13 mouse cellular contexts compared by ENCODE assay signal in genomic region chr15:80175756-80176155, GRCm38 (mm10). TPM values are rescaled to one million over a fixed set of nuclear protein-coding genes. Genes with fewer than 3 reads are reported as not detected.
DNase-seq lines count a peak whose midpoint lies in the region; ATAC-seq and TF ChIP-seq lines count a peak whose summit lies in the region.
"Had no signal": no experiment of that assay in that cellular context is flagged by ENCODE, and none has a peak within 500 bp of the region (broad histone marks: within the 10 kb centered on the region; RNA-seq: fewer than 3 reads in every experiment).

No protein-coding gene starts in this region.

- ATAC-seq in neural tube, embryonic 12.5 days (ENCODE audit: low FRiP score, low read depth): no peak
- ATAC-seq in midbrain, embryonic 15.5 days (replicated peaks): no peak
- ATAC-seq: intestine, postnatal 0 days; liver, embryonic 12.5 days had no signal

- H3K4me1 ChIP-seq in cerebellum, adult 2 months (ENCODE audit: control insufficient read depth, insufficient read depth, low read length): peaks cover 39% of the 10 kb centered on the region
- H3K4me1 ChIP-seq in neural tube, embryonic 12.5 days: peaks cover 27% of the 10 kb centered on the region
- peaks cover 34% of the 10 kb centered on the region for H3K4me1 ChIP-seq in midbrain, embryonic 15.5 days

- WGBS in cerebellum, adult 2 months: 13% methylated on average over 5 of the region's 6 CpGs
- WGBS in neural tube, embryonic 12.5 days: 75% methylated on average over 5 of the region's 6 CpGs
- 80% methylated on average over 5 of the region's 6 CpGs for WGBS in midbrain, embryonic 15.5 days

- TF ChIP-seq CTCF in cerebellum, adult 2 months (IDR thresholded peaks at IDR 0.05; ENCODE audit: borderline replicate concordance, insufficient read depth, low read depth, low read length): no peak

- peak overlapping the region; percentile 85 for H3K4me2 ChIP-seq in neural tube, embryonic 12.5 days (replicated peaks)
- H3K4me2 ChIP-seq in midbrain, embryonic 15.5 days: peak overlapping the region; percentile 80
- H3K4me2 ChIP-seq: liver, embryonic 12.5 days had no signal

- H3K36me3 ChIP-seq in neural tube, embryonic 12.5 days: no peaks in the 10 kb centered on the region
- H3K36me3 ChIP-seq in midbrain, embryonic 15.5 days (replicated peaks): no peaks in the 10 kb centered on the region
- H3K36me3 ChIP-seq: liver, embryonic 12.5 days had no signal

- H3K4me3 ChIP-seq in cerebellum, adult 2 months (replicated peaks; ENCODE audit: insufficient read depth, low read depth, low read length): peak overlapping the region; percentile 96
- no peak overlapping the region for H3K4me3 ChIP-seq in neural tube, embryonic 12.5 days
- H3K4me3 ChIP-seq in midbrain, embryonic 15.5 days: 0 out of 2 replicates have a peak overlapping the region, but pooled peaks have one; percentile 72
- H3K4me3 ChIP-seq: liver, embryonic 12.5 days had no signal

- peak overlapping the region; percentile 86 for H3K27ac ChIP-seq in cerebellum, adult 2 months (ENCODE audit: insufficient read depth, low read length)
- no peak overlapping the region for H3K27ac ChIP-seq in neural tube, embryonic 12.5 days
- no peak overlapping the region for H3K27ac ChIP-seq in midbrain, embryonic 15.5 days
- H3K27ac ChIP-seq: embryonic facial prominence, embryonic 13.5 days; liver, embryonic 12.5 days had no signal

- TF ChIP-seq POLR2A in cerebellum, adult 2 months (IDR thresholded peaks at IDR 0.05; ENCODE audit: borderline replicate concordance, insufficient read depth, low read length): no peak

- H3K9ac ChIP-seq in neural tube, embryonic 12.5 days: 0 out of 2 replicates have a peak overlapping the region, but pooled peaks have one; percentile 17
- H3K9ac ChIP-seq in midbrain, embryonic 15.5 days: no peak overlapping the region
- H3K9ac ChIP-seq: liver, embryonic 12.5 days had no signal

- no peaks in the 10 kb centered on the region for H3K27me3 ChIP-seq in cerebellum, adult 2 months (ENCODE audit: control insufficient read depth, insufficient read depth, low read length)
- H3K27me3 ChIP-seq in neural tube, embryonic 12.5 days (replicated peaks): no peaks in the 10 kb centered on the region
- 0 out of 2 replicates have a peak, but pooled peaks cover 3% of the 10 kb centered on the region for H3K27me3 ChIP-seq in midbrain, embryonic 15.5 days (replicated peaks)
- H3K27me3 ChIP-seq: embryonic facial prominence, embryonic 13.5 days had no signal

- no peaks in the 10 kb centered on the region for H3K9me3 ChIP-seq in neural tube, embryonic 12.5 days
- H3K9me3 ChIP-seq in midbrain, embryonic 15.5 days: no peaks in the 10 kb centered on the region
- H3K9me3 ChIP-seq: embryonic facial prominence, embryonic 13.5 days; liver, embryonic 12.5 days had no signal

- DNase-seq in cerebellum, adult 2 months: peak in 1 of 2 experiments; percentile 48
- no peak for DNase-seq in cerebellum, postnatal 4 days (ENCODE audit: low spot score in 2 of 2)
- no peak for DNase-seq in neural tube, embryonic 10.5 days (ENCODE audit: extremely low spot score, low spot score)
- no peak for DNase-seq in right cerebral cortex, postnatal 10 days (ENCODE audit: low spot score in 2 of 2)
- no peak for DNase-seq in spleen, postnatal 36 days (ENCODE audit: low spot score in 2 of 2)
- DNase-seq in layer of hippocampus, adult 9-11 months: no peak
- DNase-seq: adrenal gland, adult 8-10 months; lung, postnatal 14 days had no signal

RNA-seq across cellular contexts. Expression of gene Mgat3, which starts 2.2 kb away (rescaled TPM):
- 106 and 114 TPM in 2 replicates for polyA plus RNA-seq in cerebellum, adult 2 months (2012; rRNA removed)
- 13.7 and 13.8 TPM in 2 replicates for polyA plus RNA-seq in neural tube, embryonic 12.5 days (2016; fragmentation: Nextera tagmentation; extraction: Ambion mirVana)
- 15.5 and 16.3 TPM in 2 replicates for polyA plus RNA-seq in midbrain, embryonic 15.5 days (2015; fragmentation: Nextera tagmentation; extraction: Ambion mirVana)

RNA-seq across cellular contexts. Expression of gene Tab1, which starts 42.8 kb away (rescaled TPM):
- polyA plus RNA-seq in cerebellum, adult 2 months (2012; rRNA removed): 50.0 and 50.2 TPM in 2 replicates
- 41.6 and 42.4 TPM in 2 replicates for polyA plus RNA-seq in neural tube, embryonic 12.5 days (2016; fragmentation: Nextera tagmentation; extraction: Ambion mirVana)
- 42.5 and 43.5 TPM in 2 replicates for polyA plus RNA-seq in midbrain, embryonic 15.5 days (2015; fragmentation: Nextera tagmentation; extraction: Ambion mirVana)

RNA-seq across cellular contexts. Expression of gene Mief1, which starts 58.1 kb away (rescaled TPM):
- polyA plus RNA-seq in cerebellum, adult 2 months (2012; rRNA removed): 18.4 and 19.6 TPM in 2 replicates
- polyA plus RNA-seq in neural tube, embryonic 12.5 days (2016; fragmentation: Nextera tagmentation; extraction: Ambion mirVana): 42.1 and 46.0 TPM in 2 replicates
- polyA plus RNA-seq in midbrain, embryonic 15.5 days (2015; fragmentation: Nextera tagmentation; extraction: Ambion mirVana): 35.8 and 39.3 TPM in 2 replicates

RNA-seq across cellular contexts. Expression of gene AC140267.1, which starts 59.9 kb away (rescaled TPM):
- polyA plus RNA-seq in cerebellum, adult 2 months (2012; rRNA removed): not detected in 2 replicates
- 9.5 TPM in 1 of 2 replicates, not detected in the other for polyA plus RNA-seq in neural tube, embryonic 12.5 days (2016; fragmentation: Nextera tagmentation; extraction: Ambion mirVana)
- polyA plus RNA-seq in midbrain, embryonic 15.5 days (2015; fragmentation: Nextera tagmentation; extraction: Ambion mirVana): 2.3 TPM in 1 of 2 replicates, not detected in the other
- polyA plus RNA-seq: embryonic facial prominence, embryonic 13.5 days; intestine, postnatal 0 days; liver, embryonic 12.5 days had no signal
